Mouse (Mus musculus) right cerebral cortex, postnatal 36 days (tissue): ENCODE measurements around the gene Sox5.

Experiments used
- DNase-seq, 2 experiments: peaks; one replicate each; pipeline ENCODE4 v3.0.0; 2022; ENCODE audit warnings: low spot score in 2 of 2, mixed read lengths in 1 of 2

Sox5 gene

DNA sequence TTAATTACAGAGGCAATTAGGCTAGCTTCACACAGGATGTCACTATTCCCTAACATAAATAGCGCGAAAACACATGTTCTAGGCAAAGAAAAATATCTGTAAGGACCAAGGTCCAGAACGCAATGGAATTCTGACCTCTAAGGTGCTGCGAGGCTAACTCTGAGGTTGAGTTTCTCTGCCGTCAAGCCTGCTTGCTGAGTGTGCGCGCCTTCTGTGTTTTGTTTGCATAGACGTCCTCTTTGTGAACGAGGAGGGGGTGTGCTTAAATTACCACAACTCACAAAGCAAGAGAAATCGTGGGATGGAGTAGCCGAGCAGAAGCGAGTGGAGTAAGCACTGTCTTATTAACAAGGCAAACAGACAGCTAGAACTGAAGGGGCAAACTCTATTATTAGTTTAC is 202.5 kb downstream of the Sox5 start:
- no peak for DNase-seq

- no peak for DNase-seq
These were observed 210.9 kb downstream of the Sox5 start for GRCm38 (mm10) chr6:144570850-144571249.

DNA sequence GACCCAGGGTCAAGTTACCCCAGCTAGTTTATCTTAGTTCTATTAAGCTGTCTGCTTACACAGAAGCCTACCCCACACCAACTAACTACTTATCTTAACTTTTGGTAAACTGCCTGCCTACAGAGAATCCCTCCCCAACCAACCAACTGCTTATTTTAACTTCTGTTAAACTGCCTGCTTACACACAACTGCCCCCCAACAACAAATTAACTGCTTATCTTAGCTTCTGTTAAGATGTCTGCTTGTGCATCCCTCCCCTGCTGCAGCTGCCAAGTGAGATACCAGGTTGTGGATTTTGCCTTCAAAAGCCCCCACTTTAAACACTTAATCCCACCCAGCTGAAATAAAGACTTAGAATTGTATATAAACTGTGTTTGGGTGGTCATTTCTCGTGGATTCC is 215.9 kb downstream of the Sox5 start:
- DNase-seq, result no peak

DNA sequence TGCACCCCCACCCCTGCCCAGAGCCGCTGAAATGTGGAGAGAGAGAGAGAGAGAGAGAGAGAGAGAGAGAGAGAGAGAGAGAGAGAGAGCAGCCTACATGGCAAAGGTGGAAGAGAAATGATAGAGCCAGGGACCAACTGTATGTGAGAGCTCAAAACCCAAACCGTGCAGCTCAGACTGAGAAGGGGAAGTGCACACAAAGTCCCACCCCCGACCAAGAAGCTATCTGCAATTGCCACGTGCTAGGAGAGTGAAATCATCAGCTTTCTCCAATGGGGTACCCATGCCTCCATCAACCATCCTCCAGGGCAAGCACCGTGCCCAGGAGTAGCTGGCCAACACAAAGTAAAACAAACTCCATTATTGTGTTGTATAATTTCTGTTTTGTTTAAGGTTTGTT is 220.1 kb downstream of the Sox5 start:
- DNase-seq, result no peak

- no peak for DNase-seq
These were observed 221.6 kb downstream of the Sox5 start for GRCm38 (mm10) chr6:144560211-144560610.

DNA sequence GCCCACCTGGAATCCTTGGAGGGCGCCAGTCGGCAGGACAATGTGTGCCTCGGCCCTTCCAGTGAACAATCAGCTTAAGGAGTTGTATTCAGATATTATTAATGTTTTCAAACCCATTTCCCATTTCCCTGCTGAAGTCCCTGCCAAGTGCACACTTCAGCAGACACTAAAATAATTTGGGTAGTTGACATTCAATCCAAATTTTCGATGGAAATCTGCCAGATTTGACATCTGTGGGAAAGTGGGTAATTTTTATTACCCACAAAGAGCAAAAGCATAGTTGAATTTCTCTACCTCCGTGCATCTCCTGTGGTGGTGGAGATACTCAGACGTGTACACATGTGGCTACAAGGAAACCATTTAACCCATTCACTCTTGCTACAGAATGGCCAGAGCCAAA is 228.3 kb downstream of the Sox5 start:
- DNase-seq, result no peak

- DNase-seq, result no peak
These were observed 232.8 kb downstream of the Sox5 start for GRCm38 (mm10) chr6:144548991-144549390.

DNA sequence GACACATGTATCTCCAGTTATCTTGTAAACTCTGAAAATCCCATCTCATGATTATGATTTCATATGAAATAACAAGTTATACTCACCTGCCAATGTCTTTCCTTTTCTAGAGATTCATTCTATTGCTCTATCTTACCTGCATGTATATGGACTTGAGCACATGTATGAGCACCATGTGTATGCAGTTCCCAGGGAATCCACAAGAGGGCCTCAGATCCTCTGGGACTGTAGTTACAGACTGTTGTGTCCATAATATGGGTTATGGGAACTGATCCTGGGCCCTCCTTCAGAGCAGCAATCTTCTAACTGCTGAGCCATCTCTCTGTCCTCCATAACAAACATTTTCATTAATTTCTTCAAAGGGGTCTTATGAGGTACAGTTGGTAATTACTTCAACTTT is 234.6 kb downstream of the Sox5 start:
- no peak for DNase-seq

DNA sequence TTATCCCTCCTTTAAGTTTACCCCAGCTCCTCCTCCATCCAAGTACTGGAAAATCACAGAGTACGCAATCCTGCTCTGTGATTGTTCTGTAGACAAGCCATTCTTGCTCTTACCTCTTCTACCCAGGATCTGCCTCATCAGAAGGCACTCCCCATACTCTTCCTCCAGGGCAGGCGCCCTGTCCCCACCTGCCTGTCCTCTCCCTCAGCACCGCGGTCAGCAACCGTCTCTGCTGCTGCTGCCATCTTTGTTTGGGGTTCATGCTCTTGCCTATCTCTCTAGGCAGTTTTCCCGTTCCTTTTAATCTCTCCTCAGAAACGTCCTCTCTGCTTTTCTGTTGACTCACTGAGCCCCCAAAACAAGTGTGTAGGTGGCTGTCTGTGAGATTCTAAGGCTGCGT is 236.2 kb downstream of the Sox5 start:
- no peak for DNase-seq

GRCm38 (mm10) chr6:144541316-144541715 is 240.5 kb downstream of the Sox5 start:
- DNase-seq, result no peak

- no peak for DNase-seq
These were observed 242.2 kb downstream of the Sox5 start for GRCm38 (mm10) chr6:144539439-144540192.

DNA sequence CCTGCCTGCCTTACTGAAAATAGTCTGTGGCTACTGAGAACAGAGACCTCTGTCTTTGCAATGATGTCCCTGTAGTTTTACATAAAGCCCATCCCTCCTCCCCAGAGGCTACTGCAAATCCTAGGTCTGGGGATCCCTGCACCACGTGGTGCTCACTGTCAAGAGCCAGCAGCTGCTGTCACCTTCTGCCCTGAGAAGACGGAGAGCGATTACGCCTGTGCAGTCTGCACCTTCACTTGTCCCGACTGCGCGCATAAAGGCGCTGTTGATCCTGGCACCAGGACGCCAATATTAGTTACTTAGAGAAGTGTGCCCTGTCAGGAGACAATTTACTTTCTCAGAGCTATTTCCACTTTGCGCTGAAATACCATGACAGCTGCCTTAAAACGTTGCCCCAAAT is 258.3 kb downstream of the Sox5 start:
- DNase-seq, result no peak

GRCm38 (mm10) chr6:144518811-144519210 is 263.0 kb downstream of the Sox5 start:
- DNase-seq, result no peak

- no peak for DNase-seq
These were observed 265.9 kb downstream of the Sox5 start for GRCm38 (mm10) chr6:144515905-144516304.

- DNase-seq, result no peak
These were observed 268.0 kb downstream of the Sox5 start for GRCm38 (mm10) chr6:144513761-144514160.

- no peak for DNase-seq
These were observed 269.9 kb downstream of the Sox5 start for GRCm38 (mm10) chr6:144511925-144512324.

DNA sequence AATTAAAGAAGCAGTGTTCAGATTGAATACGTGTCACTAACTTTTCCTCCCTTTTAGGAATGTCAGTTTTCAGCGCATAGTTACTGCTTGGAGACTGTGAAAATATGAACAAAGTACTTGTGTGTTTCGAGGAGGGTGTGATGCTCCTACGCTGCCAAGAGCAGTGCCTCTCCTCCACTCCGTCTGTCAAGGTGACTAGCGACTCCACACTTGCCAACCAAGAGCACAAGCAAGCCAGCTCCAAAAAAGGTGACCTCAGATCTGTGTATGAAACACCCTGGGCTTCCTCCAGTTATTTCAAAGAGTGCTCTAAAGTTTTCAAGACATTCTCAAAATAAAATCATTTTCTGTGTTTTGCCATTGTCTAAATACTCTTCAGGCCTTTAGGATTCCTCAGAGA is 271.6 kb downstream of the Sox5 start:
- DNase-seq, result peak; percentile 9 to 45

DNA sequence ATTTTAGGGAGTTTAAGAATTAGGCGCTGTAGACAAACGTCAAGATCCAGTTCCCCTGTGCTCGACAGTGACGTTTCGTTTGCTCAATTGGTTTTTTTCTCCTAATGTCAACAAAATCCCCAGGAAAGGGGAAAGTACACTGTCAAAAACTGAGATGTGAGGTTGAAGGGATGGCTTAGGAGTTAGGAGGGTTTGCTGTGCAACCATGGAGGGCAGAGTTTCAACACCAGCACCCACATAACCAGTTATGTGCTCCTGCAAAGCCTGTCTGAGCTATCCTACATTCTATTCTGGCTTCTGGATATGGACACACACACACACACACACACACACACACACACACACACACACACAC is 277.6 kb downstream of the Sox5 start:
- DNase-seq, result no peak

GRCm38 (mm10) chr6:144503399-144504196 is 278.2 kb downstream of the Sox5 start:
- no peak for DNase-seq

GRCm38 (mm10) chr6:144501439-144501838 is 280.3 kb downstream of the Sox5 start:
- no peak for DNase-seq

GRCm38 (mm10) chr6:144498177-144498576 is 283.6 kb downstream of the Sox5 start:
- no peak for DNase-seq

- no peak for DNase-seq
These were observed 289.9 kb downstream of the Sox5 start for GRCm38 (mm10) chr6:144491761-144492415.

DNA sequence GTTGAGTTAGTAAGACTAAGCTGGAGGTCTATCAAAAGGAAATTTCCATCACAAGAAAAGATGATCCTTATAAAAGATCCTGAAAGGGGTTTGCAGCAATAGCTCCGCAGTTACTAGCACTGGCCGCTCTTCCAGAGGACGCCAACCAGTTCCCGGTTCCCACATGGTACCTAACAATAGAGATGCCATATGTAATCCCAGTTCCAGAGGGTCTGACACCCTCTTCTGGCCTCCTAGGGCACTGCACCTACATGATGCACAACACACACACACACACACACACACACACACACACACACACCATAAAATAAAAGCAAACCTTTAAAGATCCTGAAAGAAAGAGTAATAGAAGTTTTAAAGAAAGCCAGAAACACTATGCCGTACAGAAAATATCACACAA is 290.9 kb downstream of the Sox5 start:
- DNase-seq, result no peak
